Mouse (Mus musculus) heart, embryonic 11.5 days (tissue): ENCODE results near the gene Myrf. TPM values are rescaled to one million over a fixed set of nuclear protein-coding genes. Genes with fewer than 3 reads are reported as not detected.

Experiments used
- ATAC-seq: fragments of 200-750 bp; cut with Nextera tagmentation; replicated peaks from 2 replicates; pipeline ENCODE4 v1.8.0; 2017; ENCODE audit warnings: moderate library complexity; ENCODE audit not compliant: insufficient number of reproducible peaks, low FRiP score, low TSS enrichment
- H3K27ac ChIP-seq: fragments of 300-500 bp; sonication (generic); 2 replicates; pipeline ENCODE4 v1.5.1; 2014; ENCODE audit warnings: mild to moderate bottlenecking, low read depth, low read length
- H3K27me3 ChIP-seq: fragments of 300-500 bp; sonication (generic); 2 replicates; pipeline ENCODE4 v1.6.1; 2014; ENCODE audit warnings: mild to moderate bottlenecking, low read length, mixed read lengths; ENCODE audit not compliant: control insufficient read depth, insufficient read depth
- H3K36me3 ChIP-seq: fragments of 300-500 bp; sonication (generic); 2 replicates; pipeline ENCODE4 v1.6.1; 2014; ENCODE audit warnings: mild to moderate bottlenecking, low read length, moderate library complexity, mixed read lengths; ENCODE audit not compliant: control insufficient read depth, insufficient read depth
- H3K4me1 ChIP-seq: fragments of 300-500 bp; sonication (generic); 2 replicates; pipeline ENCODE4 v1.6.1; 2014; ENCODE audit warnings: low read length; ENCODE audit not compliant: control insufficient read depth, insufficient read depth
- H3K4me2 ChIP-seq: fragments of 300-500 bp; sonication (generic); 2 replicates; pipeline ENCODE4 v1.6.1; 2014; ENCODE audit warnings: mild to moderate bottlenecking, moderate library complexity
- H3K4me3 ChIP-seq: fragments of 300-500 bp; sonication (generic); 2 replicates; pipeline ENCODE4 v1.5.1; 2014; ENCODE audit warnings: low read depth, low read length
- H3K9ac ChIP-seq: fragments of 300-500 bp; sonication (generic); 2 replicates; pipeline ENCODE4 v1.6.1; 2014; ENCODE audit warnings: mild to moderate bottlenecking, low read depth, low read length, moderate library complexity
- H3K9me3 ChIP-seq: fragments of 300-500 bp; sonication (generic); replicated peaks from 2 replicates; pipeline ENCODE4 v1.6.1; 2016; ENCODE audit warnings: low read length; ENCODE audit not compliant: control insufficient read depth
- WGBS: fragments of 180-500 bp; shearing (Covaris S2); extraction: QIAGEN DNeasy Blood & Tissue Kit; methylation state at CpG from one replicate; pipeline ENCODE4 v1.1.7; 2014; ENCODE audit not compliant: insufficient replicate concordance; 5-methylcytosine and 5-hydroxymethylcytosine counted together
- polyA plus RNA-seq: library from polyadenylated mRNA; unstranded; fragments of >200 nt; fragmentation: Nextera tagmentation; extraction: Ambion mirVana; gene quantifications from 2 replicates; pipeline ENCODE4 v1.2.1, GENCODE M21; 2014

Myrf gene
- 22.7 and 23.0 TPM in 2 replicates for polyA plus RNA-seq

- 7% methylated on average over 43 of the region's 43 CpGs for WGBS
- Histone ChIP-seq H3K27me3 (no peaks in the 10 kb centered on the region), H3K9ac (peak within 1 kb of the TSS; percentile 80), H3K4me2 (peak within 1 kb of the TSS; percentile 82), H3K27ac (peak within 1 kb of the TSS; percentile 37), H3K4me1 (peaks cover 8% of the 10 kb centered on the region), H3K9me3 (no peaks in the 10 kb centered on the region), H3K4me3 (peak within 1 kb of the TSS; percentile 48), H3K36me3 (no peaks in the 10 kb centered on the region)
- peak; percentile 62 for ATAC-seq
Measured at GRCm38 (mm10) chr19:10240654-10241305, at the start of gene Myrf. Myrf (minus strand) TSS chr19:10240748.

- 64% methylated on average over 4 of the region's 4 CpGs for WGBS
- Histone ChIP-seq H3K27ac (no peak overlapping the region), H3K4me1 (peaks cover 21% of the 10 kb centered on the region), H3K27me3 (no peaks in the 10 kb centered on the region; the same call in 1 of the 2 replicates), H3K9ac (no peak overlapping the region), H3K4me3 (no peak overlapping the region), H3K9me3 (no peaks in the 10 kb centered on the region), H3K36me3 (no peaks in the 10 kb centered on the region), H3K4me2 (no peak overlapping the region)
- ATAC-seq, result no peak
Measured at GRCm38 (mm10) chr19:10289609-10290150, 49.1 kb upstream of the Myrf start.

GRCm38 (mm10) chr19:10288125-10289040 is 47.8 kb upstream of the Myrf start:
- 75% methylated on average over 8 of the region's 8 CpGs for WGBS
- no peak for ATAC-seq
- H3K27ac ChIP-seq, result no peak overlapping the region
- no peak overlapping the region for H3K4me2 ChIP-seq
- no peaks in the 10 kb centered on the region for H3K9me3 ChIP-seq
- H3K36me3 ChIP-seq, result no peaks in the 10 kb centered on the region
- H3K27me3 ChIP-seq, result peaks cover 4% of the 10 kb centered on the region
- H3K4me1 ChIP-seq, result peaks cover 14% of the 10 kb centered on the region
- H3K9ac ChIP-seq, result no peak overlapping the region
- H3K4me3 ChIP-seq, result no peak overlapping the region

GRCm38 (mm10) chr19:10286458-10286872 is 45.9 kb upstream of the Myrf start:
- H3K9me3 ChIP-seq, result no peaks in the 10 kb centered on the region
- peaks cover 18% of the 10 kb centered on the region for H3K4me1 ChIP-seq
- no peak overlapping the region for H3K27ac ChIP-seq
- no peaks in the 10 kb centered on the region for H3K36me3 ChIP-seq
- 74% methylated on average over 10 of the region's 10 CpGs for WGBS
- ATAC-seq, result no peak
- peaks cover 6% of the 10 kb centered on the region; the same call in 1 of the 2 replicates for H3K27me3 ChIP-seq
- no peak overlapping the region for H3K4me2 ChIP-seq
- no peak overlapping the region for H3K9ac ChIP-seq
- H3K4me3 ChIP-seq, result no peak overlapping the region

- Histone ChIP-seq H3K27ac (no peak overlapping the region), H3K9ac (no peak overlapping the region), H3K4me3 (no peak overlapping the region), H3K27me3 (peaks cover 6% of the 10 kb centered on the region; the same call in 1 of the 2 replicates), H3K36me3 (no peaks in the 10 kb centered on the region), H3K4me2 (peak overlapping the region; percentile 12), H3K4me1 (peaks cover 28% of the 10 kb centered on the region), H3K9me3 (no peaks in the 10 kb centered on the region)
- ATAC-seq, result no peak
- 39% methylated on average over 14 of the region's 14 CpGs for WGBS
Measured at GRCm38 (mm10) chr19:10280771-10281540, 40.4 kb upstream of the Myrf start.

- WGBS, result 63% methylated on average over 9 of the region's 9 CpGs
- ATAC-seq, result no peak
- peaks cover 28% of the 10 kb centered on the region for H3K4me1 ChIP-seq
- H3K4me2 ChIP-seq, result no peak overlapping the region
- no peak overlapping the region for H3K27ac ChIP-seq
- H3K9ac ChIP-seq, result no peak overlapping the region
- H3K27me3 ChIP-seq, result peaks cover 6% of the 10 kb centered on the region; the same call in 1 of the 2 replicates
- no peak overlapping the region for H3K4me3 ChIP-seq
- H3K9me3 ChIP-seq, result no peaks in the 10 kb centered on the region
- no peaks in the 10 kb centered on the region for H3K36me3 ChIP-seq
Measured at GRCm38 (mm10) chr19:10279668-10280067, 39.1 kb upstream of the Myrf start.

GRCm38 (mm10) chr19:10278669-10279324 is 38.2 kb upstream of the Myrf start:
- Histone ChIP-seq H3K27me3 (peaks cover 6% of the 10 kb centered on the region; the same call in 1 of the 2 replicates), H3K4me3 (no peak overlapping the region), H3K4me1 (peaks cover 33% of the 10 kb centered on the region), H3K9me3 (no peaks in the 10 kb centered on the region), H3K9ac (no peak overlapping the region), H3K27ac (no peak overlapping the region), H3K4me2 (no peak overlapping the region), H3K36me3 (no peaks in the 10 kb centered on the region)
- 25% methylated on average over 6 of the region's 6 CpGs for WGBS
- ATAC-seq, result no peak
